Mouse (Mus musculus): Measurements from ENCODE around the gene Ostf1.
A peak's percentile ranks its signal among the peaks of the same experiment; 100 is the strongest.

Gene Ostf1

GRCm38 (mm10) chr19:18557708-18558107, 73.9 kb downstream of the Ostf1 start:
- no peak for DNase-seq

- no peak for DNase-seq
Observed at GRCm38 (mm10) chr19:18555645-18556044, 76.0 kb downstream of the Ostf1 start.

DNA sequence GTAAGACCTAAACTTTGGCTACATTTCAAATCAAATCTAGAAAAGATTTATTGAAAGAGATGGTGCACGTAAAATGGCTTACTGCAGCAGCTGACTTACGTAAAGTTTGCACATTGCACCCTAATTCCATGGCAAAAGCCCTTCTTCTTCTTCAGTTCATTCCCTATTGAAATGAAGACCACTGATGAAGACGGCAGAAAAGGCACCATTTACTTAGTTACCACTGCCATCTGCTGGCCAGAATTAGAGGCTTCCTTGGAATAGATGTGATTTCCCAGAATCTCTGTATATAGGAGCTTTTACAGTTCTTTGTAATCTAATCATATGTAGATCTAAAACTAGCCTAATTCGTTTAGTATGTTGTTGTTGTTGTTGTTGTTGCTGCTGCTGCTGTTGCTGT, 83.0 kb downstream of the Ostf1 start:
- peak; percentile 70 for DNase-seq

All from right cerebral cortex, postnatal 14 days (tissue).